Comparison of ENCODE assay signal across 15 mouse cellular contexts in genomic region chr1:35864246-35864645, GRCm38 (mm10).
"Had no signal": no experiment of that assay in that cellular context is flagged by ENCODE, and none has a peak within 500 bp of the region (broad histone marks: within the 10 kb centered on the region; RNA-seq: fewer than 3 reads in every experiment).

No protein-coding gene starts in this region.

- H3K4me1 ChIP-seq: liver, embryonic 15.5 days; neural tube, embryonic 12.5 days had no signal

- H3K9me3 ChIP-seq: limb, embryonic 10.5 days; liver, embryonic 15.5 days; midbrain, embryonic 15.5 days; neural tube, embryonic 12.5 days had no signal

- H3K9ac ChIP-seq: liver, embryonic 15.5 days; midbrain, embryonic 15.5 days; neural tube, embryonic 12.5 days had no signal

- DNase-seq: kidney, adult 8-10 months; kidney, postnatal 25 days; lung, adult 2 months; lung, postnatal 36 days; thymus, adult 2 months; thymus, postnatal 25 days had no signal

- H3K27ac ChIP-seq: left cerebral cortex, adult 2 months; limb, embryonic 10.5 days; liver, embryonic 15.5 days; midbrain, embryonic 15.5 days; neural tube, embryonic 12.5 days had no signal

- H3K4me2 ChIP-seq: liver, embryonic 11.5 days; liver, embryonic 15.5 days; midbrain, embryonic 15.5 days; neural tube, embryonic 12.5 days had no signal

- H3K36me3 ChIP-seq: limb, embryonic 10.5 days; liver, embryonic 15.5 days; midbrain, embryonic 15.5 days; neural tube, embryonic 12.5 days had no signal

- ATAC-seq: inflammation-experienced regulatory T-cells, adult 6 months; intestine, postnatal 0 days; lung, postnatal 0 days; midbrain, embryonic 15.5 days had no signal

- H3K27me3 ChIP-seq: liver, embryonic 15.5 days; midbrain, embryonic 15.5 days; neural tube, embryonic 12.5 days had no signal

- H3K4me3 ChIP-seq: left cerebral cortex, adult 2 months; limb, embryonic 10.5 days; liver, embryonic 15.5 days; midbrain, embryonic 15.5 days; neural tube, embryonic 12.5 days had no signal
